Mouse (Mus musculus): ENCODE results near the gene Oscp1. TPM values are rescaled to one million over a fixed set of nuclear protein-coding genes. Genes with fewer than 3 reads are reported as not detected.

Oscp1 gene
- polyA plus RNA-seq, 1 experiment from 2014 or later = 30.2 TPM

DNA sequence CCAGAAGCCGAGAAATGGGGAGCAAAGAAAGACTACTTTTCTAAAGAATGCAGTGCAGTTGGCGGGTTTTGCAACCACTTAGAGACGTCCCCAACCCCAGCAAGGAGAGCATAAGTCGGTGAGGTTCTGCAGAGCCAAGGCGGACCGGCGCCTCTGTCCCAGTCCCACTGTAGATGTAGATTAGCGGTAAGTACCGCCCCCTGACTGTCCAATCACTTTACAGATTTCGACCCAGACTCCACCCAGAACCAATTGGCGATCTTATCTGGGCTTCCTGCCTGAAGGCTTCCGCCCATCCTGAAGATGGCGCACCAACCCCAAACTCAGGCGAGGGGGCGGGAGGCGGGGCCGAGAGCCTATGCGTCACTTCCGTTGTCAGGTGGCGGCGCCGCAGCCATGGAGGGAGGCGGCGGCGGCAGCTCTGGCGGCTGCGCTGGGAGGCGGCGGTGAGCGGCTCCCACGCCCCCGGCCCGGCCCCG, 45.3 kb downstream of the Oscp1 start, which contains the start of gene Stk40:
TSS of gene Stk40 (plus strand) at position 368 of the 479 bp plus-strand sequence.
- under 1% methylated on average over 31 of the region's 34 CpGs for WGBS
- peak within 1 kb of the TSS; percentile 92 for H3K4me3 ChIP-seq
- peak; percentile 97 for ATAC-seq (ENCODE audit: low read depth)
- H3K36me3 ChIP-seq = peaks cover 5% of the 10 kb centered on the region; the same call in 1 of the 2 replicates
- H3K27ac ChIP-seq (replicated peaks) = peak within 1 kb of the TSS; percentile 91
- no peaks in the 10 kb centered on the region for H3K9me3 ChIP-seq
- H3K4me2 ChIP-seq = peak within 1 kb of the TSS; percentile 98
- H3K9ac ChIP-seq = peak within 1 kb of the TSS; percentile 94
- peaks cover 53% of the 10 kb centered on the region for H3K4me1 ChIP-seq (replicated peaks)
- H3K27me3 ChIP-seq = no peaks in the 10 kb centered on the region

DNA sequence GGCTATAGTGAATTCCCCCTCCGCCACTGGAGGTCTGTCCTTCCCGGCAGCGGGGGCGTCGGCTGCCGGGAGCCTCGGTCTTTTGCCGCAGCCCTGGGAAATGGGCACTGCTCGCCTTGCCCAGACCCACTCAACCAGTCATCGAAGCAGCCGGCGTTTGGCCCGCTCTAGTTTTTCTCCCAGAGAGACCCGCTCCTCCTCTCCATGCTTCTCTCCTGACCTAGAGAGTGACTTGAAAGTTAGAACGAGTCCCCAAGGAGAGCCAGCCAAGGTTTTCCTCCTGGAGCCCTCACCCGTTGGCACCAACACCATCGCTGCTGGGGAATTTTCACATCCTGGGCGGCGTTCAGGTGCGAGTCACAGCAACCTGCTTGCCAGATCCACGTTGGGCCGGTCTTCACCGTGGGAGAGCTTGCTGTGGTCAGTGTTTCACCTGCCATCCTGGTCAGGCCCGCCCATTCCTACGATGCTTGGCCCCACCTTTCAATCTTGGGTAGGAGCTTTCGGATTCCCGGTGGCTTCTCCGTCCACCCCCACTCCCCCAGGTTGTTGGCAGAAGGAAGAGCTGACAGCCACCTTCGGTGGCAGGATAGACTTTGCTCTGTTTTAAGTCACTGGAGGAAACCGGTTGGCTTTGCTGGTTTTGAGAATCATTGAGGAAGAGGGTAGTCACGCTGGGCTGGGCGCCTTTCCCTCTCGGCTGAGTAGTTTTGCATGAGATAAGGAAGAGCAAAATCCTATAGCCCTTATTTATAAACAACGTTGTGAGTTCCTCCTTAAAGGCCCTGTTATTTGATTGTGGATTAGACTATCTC, 46.1 kb downstream of the Oscp1 start:
- peak overlapping the region; percentile 98 for H3K4me2 ChIP-seq
- H3K4me3 ChIP-seq = peak overlapping the region; percentile 92
- H3K9ac ChIP-seq = peak overlapping the region; percentile 94
- H3K36me3 ChIP-seq = no peaks in the 10 kb centered on the region
- H3K9me3 ChIP-seq = no peaks in the 10 kb centered on the region
- peak overlapping the region; percentile 71 for H3K27ac ChIP-seq (replicated peaks)
- H3K27me3 ChIP-seq = no peaks in the 10 kb centered on the region
- peaks cover 60% of the 10 kb centered on the region for H3K4me1 ChIP-seq (replicated peaks)
- peak; percentile 55 for ATAC-seq (ENCODE audit: low read depth)
- 4% methylated on average over 34 of the region's 34 CpGs for WGBS

DNA sequence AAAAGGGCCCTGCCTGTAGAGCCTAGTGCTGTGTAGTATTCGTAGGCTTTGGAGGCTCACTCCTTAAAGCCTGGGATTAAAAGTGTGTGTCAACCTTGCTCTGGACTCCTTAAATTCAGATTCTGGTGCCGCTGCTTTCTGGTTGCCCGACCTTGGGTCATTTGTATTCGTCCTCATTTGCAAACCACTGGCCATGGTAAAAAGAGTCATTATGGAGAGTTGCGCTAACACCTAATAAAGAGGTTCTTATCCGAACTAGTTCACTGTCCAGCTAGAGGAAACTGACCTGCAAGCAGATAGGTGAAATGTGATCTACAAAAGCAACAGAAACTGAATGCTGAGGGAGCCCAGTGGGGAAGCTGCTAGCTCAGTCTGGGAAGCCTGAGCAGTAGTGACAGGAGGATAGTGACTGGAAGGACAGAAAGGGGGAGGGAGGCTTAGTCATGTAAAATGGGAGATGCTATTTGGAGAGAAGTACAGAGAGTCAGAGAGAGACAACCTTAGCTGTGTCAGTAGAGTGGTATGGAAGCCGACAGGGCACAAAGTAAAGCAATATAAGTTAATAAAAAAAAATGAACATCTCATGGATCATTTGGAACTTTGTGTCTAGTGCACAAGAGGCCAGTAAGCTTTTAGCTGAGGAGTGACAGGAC, 46.9 kb downstream of the Oscp1 start:
- H3K36me3 ChIP-seq = no peaks in the 10 kb centered on the region

DNA sequence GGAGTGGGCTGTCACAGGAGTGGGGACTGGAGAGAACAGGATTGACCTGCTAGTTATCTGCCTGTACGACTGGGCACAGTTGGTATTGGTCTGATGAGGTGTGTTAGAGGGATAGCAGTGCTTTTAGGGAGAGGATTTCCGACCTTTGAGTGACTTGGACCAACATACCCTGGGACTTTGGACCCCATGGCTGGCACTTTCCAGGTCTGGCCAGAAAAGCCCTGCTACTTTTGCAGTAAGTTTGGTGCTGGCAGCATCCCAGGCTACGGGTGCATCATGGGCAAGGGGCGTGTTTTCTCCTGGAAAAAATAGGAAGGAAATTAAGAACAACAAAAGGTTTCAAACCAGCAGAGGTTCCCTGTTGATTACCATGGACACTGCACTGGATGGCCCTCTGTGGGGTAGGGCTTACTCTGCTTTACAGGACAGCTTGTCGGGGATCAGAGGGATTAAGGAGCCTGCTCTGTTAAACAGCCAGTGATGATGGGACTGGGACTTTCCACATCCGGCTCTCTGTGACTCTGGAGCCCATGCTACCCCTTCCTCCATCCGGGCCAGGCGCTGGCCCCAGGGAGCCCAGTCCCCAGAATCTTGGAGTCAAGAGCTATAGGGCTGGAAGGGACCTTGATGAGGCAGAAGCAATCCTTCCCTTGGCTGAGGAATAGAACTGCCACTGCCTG, 49.8 kb downstream of the Oscp1 start:
- no peaks in the 10 kb centered on the region for H3K36me3 ChIP-seq
- no peaks in the 10 kb centered on the region for H3K27me3 ChIP-seq
- H3K9me3 ChIP-seq = no peaks in the 10 kb centered on the region
- WGBS = 64% methylated on average over 8 of the region's 8 CpGs
- ATAC-seq (ENCODE audit: low read depth) = no peak
- no peak overlapping the region for H3K4me2 ChIP-seq
- peak overlapping the region; percentile 42; the same call in 1 of the 2 replicates for H3K27ac ChIP-seq (replicated peaks)
- H3K9ac ChIP-seq = peak overlapping the region; percentile 43; the same call in 1 of the 2 replicates
- H3K4me1 ChIP-seq (replicated peaks) = peaks cover 75% of the 10 kb centered on the region
- no peak overlapping the region for H3K4me3 ChIP-seq

More for the DNA sequence above, 46.9 kb downstream of the Oscp1 start:
- WGBS = 55% methylated on average over 7 of the region's 7 CpGs
- Histone ChIP-seq H3K4me2 (peak overlapping the region; percentile 98), H3K4me3 (peak overlapping the region; percentile 92), H3K9me3 (no peaks in the 10 kb centered on the region), H3K27me3 (no peaks in the 10 kb centered on the region), H3K9ac (peak overlapping the region; percentile 94), H3K4me1 (replicated peaks) (peaks cover 68% of the 10 kb centered on the region), H3K27ac (replicated peaks) (no peak overlapping the region)
- no peak for ATAC-seq (ENCODE audit: low read depth)

DNA sequence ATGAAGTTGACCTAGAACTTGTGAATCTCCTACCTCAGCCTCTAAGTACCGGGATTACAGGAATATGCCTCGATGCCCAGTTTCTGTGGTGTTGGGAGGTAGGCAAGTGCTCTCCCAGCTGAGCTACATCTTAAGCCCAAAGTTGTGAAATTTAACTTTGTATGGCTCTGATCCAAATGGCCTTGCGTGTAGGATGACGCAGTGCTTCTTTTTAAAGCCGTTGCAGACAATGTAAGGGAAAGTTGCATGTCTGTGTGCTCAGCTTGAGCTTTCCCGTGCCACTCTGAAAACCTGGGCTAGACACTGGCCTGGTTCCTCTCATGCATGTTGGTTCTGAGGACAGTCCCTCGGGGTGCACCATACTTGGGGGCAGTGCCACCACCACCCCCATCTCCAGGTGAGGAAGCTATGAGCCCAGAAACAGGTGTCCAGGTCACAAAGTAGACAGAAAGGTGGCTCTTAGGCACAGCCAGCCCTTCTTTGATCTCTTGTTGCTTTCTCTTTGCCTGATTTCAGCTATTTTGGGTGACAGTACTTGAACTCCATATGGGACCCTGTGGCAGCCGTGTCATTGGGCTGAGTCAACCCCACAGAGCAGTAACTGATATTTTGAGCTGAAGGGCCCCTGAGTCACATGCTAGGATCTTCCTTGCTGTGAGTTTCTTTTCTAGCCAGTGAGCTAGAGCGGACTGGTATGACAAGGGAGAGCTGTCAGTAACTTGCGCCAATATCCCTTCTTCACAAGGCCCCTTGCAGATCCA, 51.4 kb downstream of the Oscp1 start:
- no peaks in the 10 kb centered on the region for H3K27me3 ChIP-seq
- no peaks in the 10 kb centered on the region for H3K36me3 ChIP-seq
- H3K27ac ChIP-seq (replicated peaks) = peak overlapping the region; percentile 85
- H3K9ac ChIP-seq = peak overlapping the region; percentile 35; the same call in 1 of the 2 replicates
- H3K4me3 ChIP-seq = no peak overlapping the region
- peaks cover 75% of the 10 kb centered on the region for H3K4me1 ChIP-seq (replicated peaks)
- no peak for ATAC-seq (ENCODE audit: low read depth)
- WGBS = 79% methylated on average over 10 of the region's 10 CpGs
- H3K9me3 ChIP-seq = no peaks in the 10 kb centered on the region
- peak overlapping the region; percentile 35 for H3K4me2 ChIP-seq

DNA sequence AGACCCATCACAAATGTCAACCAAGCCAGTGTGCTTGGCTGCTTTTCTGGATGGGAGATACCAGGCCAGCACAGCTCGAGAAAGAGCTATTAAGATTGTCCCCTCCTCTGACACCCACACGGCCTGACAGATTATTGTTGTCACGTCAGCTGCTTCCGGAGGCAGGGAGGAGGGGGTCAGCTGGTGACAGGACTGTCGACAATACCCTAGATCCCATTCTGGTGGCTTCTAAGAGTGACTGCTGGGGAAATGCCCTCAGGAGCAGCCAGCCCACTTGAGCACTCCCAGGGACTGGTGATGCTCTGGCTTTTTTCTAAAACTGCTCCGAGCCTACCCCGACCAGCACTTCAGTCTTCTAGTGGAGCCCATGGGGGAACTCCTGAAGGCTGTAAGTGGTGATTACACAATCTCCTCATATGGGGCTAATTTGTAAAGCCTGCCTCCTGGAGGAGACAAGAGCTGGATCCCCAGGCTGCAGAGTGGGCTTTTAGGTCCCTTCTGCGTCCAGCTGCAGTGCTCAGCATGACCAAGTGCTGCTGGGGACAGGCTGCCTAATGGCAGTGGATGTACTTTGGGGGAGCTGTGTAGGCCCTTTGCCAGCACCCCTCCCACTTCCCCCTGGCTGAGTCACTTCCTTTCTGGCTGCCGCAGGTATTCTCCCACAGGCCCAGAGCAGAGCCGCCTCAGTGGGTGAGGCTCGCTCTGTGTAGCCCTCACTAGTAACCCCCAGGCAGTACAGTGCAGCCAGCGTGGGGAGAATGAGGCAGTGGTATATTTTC, 52.2 kb downstream of the Oscp1 start:
- Histone ChIP-seq H3K9me3 (no peaks in the 10 kb centered on the region), H3K4me1 (replicated peaks) (peaks cover 72% of the 10 kb centered on the region), H3K4me3 (no peak overlapping the region), H3K27ac (replicated peaks) (peak overlapping the region; percentile 85), H3K9ac (peak overlapping the region; percentile 50), H3K4me2 (peak overlapping the region; percentile 35), H3K36me3 (no peaks in the 10 kb centered on the region), H3K27me3 (no peaks in the 10 kb centered on the region)
- 7% methylated on average over 12 of the region's 12 CpGs for WGBS
- peak; percentile 70 for ATAC-seq (ENCODE audit: low read depth)

DNA sequence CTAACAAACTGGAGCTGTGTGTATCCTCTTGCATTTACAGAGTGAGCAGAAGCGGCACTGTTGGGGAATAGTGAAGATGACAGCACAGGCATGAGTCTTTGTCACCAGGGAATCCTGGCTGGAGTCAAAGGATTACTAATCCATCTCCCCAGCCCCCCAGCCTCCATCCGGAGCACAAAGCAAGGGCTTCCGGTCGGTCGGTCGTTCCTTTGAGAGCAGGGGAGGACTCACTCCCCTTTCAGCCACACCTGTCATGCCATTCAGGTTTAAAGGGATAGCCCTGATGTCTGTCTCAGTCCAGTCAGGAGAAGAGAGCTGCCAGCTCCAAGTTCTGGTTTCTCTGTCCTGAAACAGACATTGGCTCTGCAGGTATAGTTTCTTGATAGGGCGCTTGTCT, 52.8 kb downstream of the Oscp1 start:
- ATAC-seq (ENCODE audit: low read depth) = no peak
- Histone ChIP-seq H3K4me1 (replicated peaks) (peaks cover 72% of the 10 kb centered on the region), H3K9ac (peak overlapping the region; percentile 50), H3K4me3 (no peak overlapping the region), H3K9me3 (no peaks in the 10 kb centered on the region), H3K4me2 (peak overlapping the region; percentile 35), H3K27ac (replicated peaks) (peak overlapping the region; percentile 85), H3K36me3 (no peaks in the 10 kb centered on the region), H3K27me3 (no peaks in the 10 kb centered on the region)
- 25% methylated on average over 7 of the region's 7 CpGs for WGBS

DNA sequence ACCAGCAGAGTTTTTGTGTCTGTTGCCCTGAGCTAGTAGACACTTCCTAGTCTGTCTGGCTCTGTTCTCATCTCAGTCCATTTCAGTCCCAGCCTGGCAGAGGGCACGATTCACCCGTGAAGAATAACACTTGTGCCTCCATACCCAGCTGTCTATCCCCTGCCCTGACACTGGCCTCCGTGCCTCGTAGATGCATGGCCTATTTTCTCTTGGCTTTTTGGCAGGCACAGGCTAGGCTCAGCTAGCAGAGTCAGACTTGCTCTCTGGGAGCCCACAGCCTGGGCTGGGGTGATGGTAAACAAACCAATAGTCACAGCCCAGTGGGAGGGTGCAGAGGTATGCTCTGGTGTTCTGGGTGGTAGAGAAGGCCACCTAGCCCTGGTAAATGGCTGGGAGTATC, 54.9 kb downstream of the Oscp1 start:
- H3K4me1 ChIP-seq (replicated peaks) = peaks cover 72% of the 10 kb centered on the region
- no peaks in the 10 kb centered on the region for H3K36me3 ChIP-seq
- no peak overlapping the region for H3K4me2 ChIP-seq
- no peak overlapping the region for H3K27ac ChIP-seq (replicated peaks)
- H3K27me3 ChIP-seq = no peaks in the 10 kb centered on the region
- H3K9me3 ChIP-seq = no peaks in the 10 kb centered on the region
- no peak overlapping the region for H3K9ac ChIP-seq
- 77% methylated on average over 4 of the region's 4 CpGs for WGBS
- H3K4me3 ChIP-seq = no peak overlapping the region
- ATAC-seq (ENCODE audit: low read depth) = no peak

DNA sequence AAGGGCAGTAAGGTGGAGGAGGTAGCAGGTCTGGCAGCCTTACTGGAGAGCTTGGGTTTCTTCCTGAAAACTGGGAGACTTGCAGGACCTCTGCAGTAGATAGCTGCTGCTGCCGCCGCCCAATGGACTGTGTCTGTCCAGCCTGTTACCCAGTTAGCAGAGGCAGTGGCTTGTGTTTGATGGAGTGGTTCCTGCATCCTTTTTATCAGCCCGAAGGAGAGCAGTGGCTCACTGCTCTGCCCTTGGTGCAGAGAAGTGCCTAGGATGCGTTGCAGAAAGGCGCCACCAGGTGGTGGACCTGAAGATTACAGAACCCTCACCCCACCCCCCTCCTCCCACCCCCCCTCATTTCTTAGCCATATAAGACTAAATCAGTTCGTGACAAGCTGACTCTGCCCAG, 55.6 kb downstream of the Oscp1 start:
- H3K27me3 ChIP-seq = no peaks in the 10 kb centered on the region

DNA sequence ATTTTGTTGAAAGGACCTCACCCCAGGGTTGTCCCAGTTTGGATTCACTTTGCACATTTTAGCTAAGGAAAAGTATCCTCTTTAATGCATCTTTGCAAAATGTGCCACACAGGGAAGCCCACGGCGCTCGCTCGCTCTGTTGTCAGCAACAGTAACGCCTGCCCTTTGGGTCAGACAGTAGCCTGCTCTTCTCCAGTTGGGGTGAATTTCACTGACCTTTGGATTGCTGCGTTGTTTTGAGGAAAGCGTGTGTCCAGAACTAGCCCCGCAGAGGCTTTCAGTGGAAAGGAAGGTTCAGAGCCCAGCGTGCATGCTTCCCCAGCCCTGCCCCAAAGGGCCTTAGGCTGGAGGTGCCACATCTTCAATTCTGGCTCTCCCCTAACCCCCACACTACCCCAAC, 57.0 kb downstream of the Oscp1 start:
- WGBS = 93% methylated on average over 9 of the region's 9 CpGs
- Histone ChIP-seq H3K27ac (replicated peaks) (no peak overlapping the region), H3K9me3 (no peaks in the 10 kb centered on the region), H3K36me3 (no peaks in the 10 kb centered on the region), H3K4me1 (replicated peaks) (peaks cover 58% of the 10 kb centered on the region), H3K4me3 (no peak overlapping the region), H3K9ac (no peak overlapping the region), H3K27me3 (no peaks in the 10 kb centered on the region), H3K4me2 (no peak overlapping the region)
- no peak for ATAC-seq (ENCODE audit: low read depth)

More for the DNA sequence above, 55.6 kb downstream of the Oscp1 start:
- H3K27ac ChIP-seq (replicated peaks) = no peak overlapping the region
- peaks cover 72% of the 10 kb centered on the region for H3K4me1 ChIP-seq (replicated peaks)
- WGBS = 14% methylated on average over 6 of the region's 6 CpGs
- no peak overlapping the region for H3K4me3 ChIP-seq
- no peak for ATAC-seq (ENCODE audit: low read depth)
- no peaks in the 10 kb centered on the region for H3K9me3 ChIP-seq
- no peaks in the 10 kb centered on the region for H3K36me3 ChIP-seq
- H3K9ac ChIP-seq = no peak overlapping the region
- H3K4me2 ChIP-seq = no peak overlapping the region

Data from neural tube, embryonic 13.5 days (tissue).